Mouse (Mus musculus): ENCODE measurements at regions not wholly inside any gene's neighbourhood (a gene's known extent, or its start where the extent isn't known, plus 50 kb on each side); places are given as distances from the start of the nearest gene placed in this dataset.

GRCm38 (mm10) chr19:14889794-14890193, 291.9 kb upstream of the Tle4 start:
- TF ChIP-seq POLR2A (IDR thresholded peaks at IDR 0.05; ENCODE audit: insufficient read depth, low read depth, low read length) = no peak
- Histone ChIP-seq H3K36me3 (ENCODE audit: control insufficient read depth, insufficient read depth, low read length) (no peaks in the 10 kb centered on the region), H3K27me3 (ENCODE audit: control insufficient read depth, insufficient read depth, low read length) (no peaks in the 10 kb centered on the region), H3K79me2 (replicated peaks; ENCODE audit: control insufficient read depth, insufficient read depth, low read length) (no peaks in the 10 kb centered on the region), H3K4me1 (ENCODE audit: control insufficient read depth, insufficient read depth, low read length) (no peaks in the 10 kb centered on the region), H3K9ac (ENCODE audit: low read depth, low read length) (no peak overlapping the region), H3K4me3 (no peak overlapping the region), H3K27ac (no peak overlapping the region)
- intact Hi-C loops (cut with DNase I) = no loop called here
- DNase-seq = no peak
- 62% methylated on average over 3 of the region's 3 CpGs for WGBS

GRCm38 (mm10) chr19:14883707-14884421, 286.0 kb upstream of the Tle4 start:
- H3K9ac ChIP-seq (ENCODE audit: low read depth, low read length) = no peak overlapping the region
- no peaks in the 10 kb centered on the region for H3K27me3 ChIP-seq (ENCODE audit: control insufficient read depth, insufficient read depth, low read length)
- no peak overlapping the region for H3K4me3 ChIP-seq
- WGBS = 27% methylated on average over 8 of the region's 8 CpGs
- no peaks in the 10 kb centered on the region for H3K36me3 ChIP-seq (ENCODE audit: control insufficient read depth, insufficient read depth, low read length)
- TF ChIP-seq EP300 (IDR thresholded peaks at IDR 0.05; ENCODE audit: insufficient read depth, low read depth, low read length) (no peak), CTCF (IDR thresholded peaks at IDR 0.05) (no peak), POLR2A (IDR thresholded peaks at IDR 0.05; ENCODE audit: insufficient read depth, low read depth, low read length) (no peak)
- no peaks in the 10 kb centered on the region for H3K79me2 ChIP-seq (replicated peaks; ENCODE audit: control insufficient read depth, insufficient read depth, low read length)
- no peak overlapping the region for H3K27ac ChIP-seq
- intact Hi-C loops (cut with DNase I) = no loop called here
- no peak for DNase-seq
- H3K4me1 ChIP-seq (ENCODE audit: control insufficient read depth, insufficient read depth, low read length) = no peaks in the 10 kb centered on the region

DNA sequence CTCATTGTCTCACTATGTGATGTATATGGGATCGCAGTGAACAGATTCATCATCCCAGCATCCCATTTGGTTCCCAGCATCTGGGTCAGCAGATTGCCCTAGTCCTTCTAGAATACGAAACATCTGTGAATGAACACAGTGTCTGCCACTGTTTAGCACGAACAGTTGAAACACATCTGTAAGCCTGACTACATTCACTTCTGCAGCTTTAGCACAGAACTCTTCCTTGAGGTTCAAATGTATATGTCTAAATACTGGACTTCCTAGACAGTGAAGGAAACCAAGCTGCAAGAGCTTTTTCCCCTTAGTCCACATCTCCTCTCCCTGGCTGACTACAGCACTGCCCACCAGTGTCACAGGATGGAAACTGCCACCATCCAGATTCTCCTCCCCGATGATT, 283.0 kb upstream of the Tle4 start:
- 87% methylated on average over 4 of the region's 4 CpGs for WGBS
- Histone ChIP-seq H3K27me3 (ENCODE audit: control insufficient read depth, insufficient read depth, low read length) (no peaks in the 10 kb centered on the region), H3K4me1 (ENCODE audit: control insufficient read depth, insufficient read depth, low read length) (no peaks in the 10 kb centered on the region), H3K4me3 (no peak overlapping the region), H3K79me2 (replicated peaks; ENCODE audit: control insufficient read depth, insufficient read depth, low read length) (no peaks in the 10 kb centered on the region), H3K9ac (ENCODE audit: low read depth, low read length) (no peak overlapping the region), H3K36me3 (ENCODE audit: control insufficient read depth, insufficient read depth, low read length) (no peaks in the 10 kb centered on the region), H3K27ac (no peak overlapping the region)
- no peak for TF ChIP-seq POLR2A (IDR thresholded peaks at IDR 0.05; ENCODE audit: insufficient read depth, low read depth, low read length)
- no peak for DNase-seq
- intact Hi-C loops (cut with DNase I) = no loop called here

GRCm38 (mm10) chr19:14873986-14874385, 276.1 kb upstream of the Tle4 start:
- Histone ChIP-seq H3K79me2 (replicated peaks; ENCODE audit: control insufficient read depth, insufficient read depth, low read length) (no peaks in the 10 kb centered on the region), H3K27me3 (ENCODE audit: control insufficient read depth, insufficient read depth, low read length) (no peaks in the 10 kb centered on the region), H3K27ac (no peak overlapping the region), H3K9ac (ENCODE audit: low read depth, low read length) (no peak overlapping the region), H3K36me3 (ENCODE audit: control insufficient read depth, insufficient read depth, low read length) (no peaks in the 10 kb centered on the region), H3K4me1 (ENCODE audit: control insufficient read depth, insufficient read depth, low read length) (no peaks in the 10 kb centered on the region), H3K4me3 (no peak overlapping the region)
- DNase-seq = no peak
- WGBS = 89% methylated on average over 1 of the region's 1 CpGs
- intact Hi-C loops (cut with DNase I) = no loop called here
- TF ChIP-seq POLR2A (IDR thresholded peaks at IDR 0.05; ENCODE audit: insufficient read depth, low read depth, low read length) = no peak

GRCm38 (mm10) chr19:14871178-14871867, 273.5 kb upstream of the Tle4 start:
- Histone ChIP-seq H3K4me3 (no peak overlapping the region), H3K9ac (ENCODE audit: low read depth, low read length) (no peak overlapping the region), H3K36me3 (ENCODE audit: control insufficient read depth, insufficient read depth, low read length) (no peaks in the 10 kb centered on the region), H3K4me1 (ENCODE audit: control insufficient read depth, insufficient read depth, low read length) (no peaks in the 10 kb centered on the region), H3K27ac (no peak overlapping the region), H3K79me2 (replicated peaks; ENCODE audit: control insufficient read depth, insufficient read depth, low read length) (no peaks in the 10 kb centered on the region), H3K27me3 (ENCODE audit: control insufficient read depth, insufficient read depth, low read length) (no peaks in the 10 kb centered on the region)
- TF ChIP-seq POLR2A (IDR thresholded peaks at IDR 0.05; ENCODE audit: insufficient read depth, low read depth, low read length) = no peak
- intact Hi-C loops (cut with DNase I) = no loop called here
- WGBS = 10% methylated on average over 7 of the region's 7 CpGs
- no peak for DNase-seq

DNA sequence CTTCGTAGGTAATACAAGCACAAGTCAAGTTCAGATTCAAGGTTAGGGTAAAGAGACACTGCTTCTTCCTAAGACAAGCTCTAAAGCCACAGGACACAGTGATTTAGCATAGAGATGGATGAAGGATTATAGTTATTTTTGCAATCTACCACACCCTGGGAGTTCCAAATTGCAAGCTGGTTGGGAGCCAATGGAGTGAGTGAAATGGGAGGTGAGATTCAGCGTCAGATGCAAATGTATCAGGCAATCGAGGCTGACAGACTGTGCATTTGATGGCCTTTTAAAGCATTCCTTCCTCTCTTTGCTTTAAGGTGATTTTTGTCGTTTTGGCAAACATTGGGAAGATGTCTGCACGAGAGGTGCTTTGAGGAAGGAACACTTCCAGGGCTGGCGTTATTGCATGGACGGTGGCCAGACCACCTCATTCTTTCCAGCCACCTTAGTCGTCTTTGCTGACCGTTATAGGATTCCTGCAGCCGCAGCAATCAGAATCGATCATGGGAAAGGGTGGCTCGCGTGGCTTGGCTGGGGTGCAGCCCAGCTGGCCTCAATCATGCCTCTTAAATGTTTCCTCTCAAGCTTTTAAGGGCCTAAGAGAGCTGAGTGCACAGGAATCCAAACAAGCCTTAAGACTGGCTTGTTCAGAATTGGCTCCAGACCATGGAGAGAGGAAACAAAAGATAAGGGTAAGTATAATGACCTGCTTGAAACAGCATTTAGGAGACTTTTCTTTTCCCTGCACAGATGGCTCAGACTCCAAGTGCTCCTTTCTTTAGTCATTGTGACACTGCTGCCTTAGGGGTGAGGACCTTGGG, 265.0 kb upstream of the Tle4 start:
- Histone ChIP-seq H3K36me3 (ENCODE audit: control insufficient read depth, insufficient read depth, low read length) (no peaks in the 10 kb centered on the region), H3K27ac (no peak overlapping the region), H3K4me3 (no peak overlapping the region), H3K79me2 (replicated peaks; ENCODE audit: control insufficient read depth, insufficient read depth, low read length) (no peaks in the 10 kb centered on the region), H3K9ac (ENCODE audit: low read depth, low read length) (no peak overlapping the region), H3K4me1 (ENCODE audit: control insufficient read depth, insufficient read depth, low read length) (no peaks in the 10 kb centered on the region), H3K27me3 (ENCODE audit: control insufficient read depth, insufficient read depth, low read length) (no peaks in the 10 kb centered on the region)
- WGBS = 32% methylated on average over 13 of the region's 13 CpGs
- TF ChIP-seq POLR2A (IDR thresholded peaks at IDR 0.05; ENCODE audit: insufficient read depth, low read depth, low read length) (no peak), CTCF (IDR thresholded peaks at IDR 0.05) (no peak)
- intact Hi-C loops (cut with DNase I) = no loop called here
- no peak for DNase-seq
